Mouse (Mus musculus): ENCODE measurements around the gene Ugt3a2.

Ugt3a2 gene

DNA sequence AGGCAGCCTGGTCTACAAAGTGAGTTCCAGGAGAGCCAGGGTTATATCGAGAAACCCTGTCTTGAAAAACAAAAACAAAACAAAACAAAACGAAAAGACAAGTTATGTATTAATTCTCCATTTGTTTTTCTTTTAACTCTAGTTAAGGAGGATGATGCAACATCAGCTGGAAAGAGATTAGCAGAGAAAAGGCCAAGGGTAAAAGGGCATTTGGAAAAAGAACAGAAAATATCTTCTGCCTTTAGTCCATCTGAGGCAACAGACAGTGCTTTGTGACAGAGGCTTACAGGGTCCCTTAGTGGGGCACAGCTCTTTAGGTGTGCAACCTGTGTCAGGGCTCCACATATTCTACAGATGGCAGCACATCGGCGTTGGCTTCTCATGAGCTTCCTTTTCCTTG lies at the start of gene Ugt3a2:
TSS of gene Ugt3a2 (plus strand) at position 210 of the 400 bp plus-strand sequence.
- no peak for DNase-seq

- DNase-seq = no peak
Measured at GRCm38 (mm10) chr15:9289660-9290059, 45.7 kb upstream of the Ugt3a2 start.

- no peak for DNase-seq
Measured at GRCm38 (mm10) chr15:9305978-9306692, 29.2 kb upstream of the Ugt3a2 start.

GRCm38 (mm10) chr15:9334596-9334995 lies 754 bp upstream of the Ugt3a2 start:
- DNase-seq = no peak

DNA sequence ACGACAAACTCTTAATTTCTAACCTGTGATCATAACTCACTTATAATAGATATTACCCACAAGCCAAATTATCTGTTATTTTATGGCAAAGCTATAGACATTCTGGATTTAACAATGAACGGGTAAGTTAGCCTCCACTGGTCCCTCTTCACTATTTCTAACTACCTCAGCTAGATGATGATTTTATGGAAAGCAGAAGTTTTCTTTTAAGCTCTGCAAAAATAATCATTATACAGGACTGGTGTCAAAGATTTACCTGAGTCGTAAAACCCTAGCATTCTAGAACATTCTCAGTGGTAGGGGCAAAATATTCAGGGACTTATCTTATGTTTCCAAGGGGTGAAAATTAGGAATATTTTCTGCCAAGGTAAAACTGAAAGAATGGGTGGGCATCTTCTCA lies 1.3 kb downstream of the Ugt3a2 start:
- DNase-seq = no peak

DNA sequence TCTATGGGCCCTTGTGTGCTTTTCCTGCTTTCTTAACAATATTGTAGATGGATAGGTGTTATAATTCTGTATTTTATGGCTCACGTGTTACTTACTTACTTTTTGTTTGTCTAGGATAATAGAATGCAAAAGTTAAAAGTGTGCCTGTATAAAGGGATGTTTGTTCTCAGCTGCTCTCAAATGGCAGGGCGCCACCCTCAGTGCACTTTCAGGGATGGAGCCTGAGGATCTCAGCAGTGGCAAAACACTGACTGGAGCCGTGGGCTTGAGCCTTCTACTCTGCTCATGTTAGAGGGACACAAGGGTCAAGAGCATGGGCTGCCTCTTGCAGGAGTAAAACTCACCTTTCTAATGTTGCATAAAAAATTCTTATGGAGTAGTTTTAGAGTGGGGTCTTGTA lies 1.7 kb downstream of the Ugt3a2 start:
- no peak for DNase-seq

GRCm38 (mm10) chr15:9348739-9349138 lies 13.4 kb downstream of the Ugt3a2 start:
- DNase-seq = no peak

DNA sequence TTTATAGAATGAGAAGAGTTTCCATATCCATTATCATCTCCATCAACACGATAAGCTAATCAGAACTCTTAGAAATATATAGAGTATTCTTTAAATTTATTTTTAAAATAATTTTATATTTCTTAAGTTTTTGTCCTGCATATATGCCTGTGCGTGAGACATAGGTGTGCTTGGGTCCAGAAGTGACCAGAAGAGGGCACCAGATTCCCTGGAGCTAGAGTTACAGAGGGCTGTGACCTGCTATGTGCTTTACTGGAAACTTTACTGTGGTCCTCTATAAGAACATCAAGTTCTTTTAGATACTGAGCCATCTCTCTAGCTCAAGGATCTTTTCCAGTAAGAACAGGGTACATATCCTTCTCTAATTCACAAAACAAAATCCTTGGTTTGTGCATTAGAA lies 27.5 kb downstream of the Ugt3a2 start:
- DNase-seq = no peak

DNA sequence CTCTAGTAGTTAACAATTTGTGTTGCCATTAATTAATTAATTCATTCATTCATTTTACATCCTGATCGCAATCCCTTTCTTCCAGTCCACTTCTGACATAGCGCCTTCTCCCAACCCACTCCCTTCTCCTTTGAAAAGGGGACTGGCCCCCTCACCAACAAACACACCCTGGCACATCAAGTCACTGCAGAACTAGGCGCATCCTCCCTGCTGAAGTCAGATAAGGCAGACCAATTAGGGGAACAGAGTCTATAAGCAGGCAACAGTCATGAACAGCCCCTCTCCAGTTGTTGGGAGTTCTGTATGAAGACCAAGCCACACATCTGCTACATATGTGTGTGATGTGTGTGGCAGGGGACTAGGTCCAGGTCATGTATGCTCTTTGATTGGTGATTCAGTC lies 33.4 kb downstream of the Ugt3a2 start:
- DNase-seq = no peak

DNA sequence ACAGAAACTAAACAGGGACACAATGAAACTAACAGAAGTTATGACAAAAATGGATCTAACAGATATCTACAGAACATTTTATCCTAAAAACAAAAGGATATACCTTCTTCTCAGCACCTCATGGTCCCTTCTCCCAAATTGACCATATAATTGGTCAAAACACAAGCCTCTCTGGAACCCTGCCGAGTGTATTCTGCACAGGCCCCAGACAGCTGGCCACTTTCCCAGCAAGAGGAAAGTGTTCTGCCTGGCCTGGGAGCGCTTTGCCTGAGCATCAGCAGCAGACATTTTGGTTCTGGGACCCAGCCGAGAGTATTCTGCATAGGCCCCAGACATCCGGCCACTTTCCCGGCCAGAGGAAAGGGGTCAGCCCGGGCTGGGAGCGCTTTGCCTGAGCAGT lies 40.9 kb downstream of the Ugt3a2 start:
- DNase-seq = no peak

DNA sequence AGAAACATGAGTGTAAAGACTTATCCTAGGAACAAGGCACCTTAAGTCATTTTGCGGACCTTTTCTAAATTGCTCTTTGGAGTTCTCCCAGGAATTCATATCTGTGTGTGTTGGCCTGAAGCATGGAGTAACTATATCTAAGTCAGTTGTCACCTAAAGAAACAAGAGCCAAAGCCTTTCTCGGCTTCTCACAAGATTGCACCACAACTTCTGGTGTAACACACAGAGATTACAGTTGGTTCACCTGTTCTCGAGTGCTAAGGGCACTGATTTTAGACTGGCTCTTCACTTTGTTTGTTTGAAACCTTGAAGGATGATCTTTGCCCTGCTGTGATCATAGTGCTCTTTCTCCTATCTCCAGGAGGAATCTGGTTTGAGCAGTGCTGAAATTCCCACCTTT lies 74.1 kb downstream of the Ugt3a2 start:
- no peak for DNase-seq
